Mouse (Mus musculus): ENCODE data around the gene Map1b. TPM values are rescaled to one million over a fixed set of nuclear protein-coding genes. Genes with fewer than 3 reads are reported as not detected.

The Map1b gene
- total RNA-seq, 2 experiments from 2014 or later, result 76.1 to 106 TPM

DNA sequence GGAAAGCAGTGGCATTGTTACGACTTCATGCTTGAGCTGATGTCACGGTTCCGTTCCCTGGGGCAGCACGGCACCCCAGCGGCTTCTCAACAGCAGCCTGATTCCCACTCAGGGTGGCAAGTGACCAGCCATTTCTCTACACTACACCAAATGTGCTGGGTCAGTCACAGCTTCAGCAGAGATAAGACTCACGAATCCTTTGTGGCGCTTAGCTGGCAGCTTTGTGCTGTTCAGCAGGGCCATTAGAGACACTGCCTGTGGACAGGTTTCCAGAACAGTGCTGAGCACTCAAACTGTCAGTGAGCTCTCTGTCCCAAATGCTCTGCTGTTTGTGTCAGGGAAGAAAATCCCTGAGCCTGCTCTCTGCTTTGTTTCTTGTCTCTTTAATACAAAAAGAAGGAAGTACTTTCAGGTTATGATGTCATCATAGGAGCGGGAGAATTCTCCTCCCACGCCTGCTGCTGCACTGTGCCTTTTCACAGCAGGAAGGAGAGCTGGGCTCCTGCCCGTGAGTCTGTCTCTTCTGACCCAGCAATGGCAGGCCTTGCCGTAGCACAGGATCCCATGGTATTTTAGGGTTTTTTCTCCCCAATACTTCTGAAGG, 103.8 kb downstream of the Map1b start:
- DNase-seq (ENCODE audit: low spot score in 2 of 2), result no peak

DNA sequence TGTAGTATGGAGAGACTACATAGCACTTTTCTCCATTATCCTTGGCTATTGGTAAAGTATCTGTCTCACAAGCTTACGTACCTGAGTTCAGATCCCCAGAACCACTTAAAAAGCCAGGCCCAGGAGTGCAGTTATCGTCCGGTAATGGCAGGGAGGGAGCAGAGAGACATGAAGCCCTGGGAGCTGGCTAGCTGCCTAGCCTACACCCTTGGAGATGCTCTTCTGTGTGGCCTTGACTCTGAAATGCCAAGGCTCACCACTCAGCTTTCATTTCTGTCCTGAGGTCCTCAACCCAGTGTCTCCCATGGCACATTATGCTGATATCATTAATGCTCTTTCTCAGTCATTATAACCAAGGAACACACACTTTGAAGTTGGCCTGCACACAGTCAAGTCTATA, 104.6 kb downstream of the Map1b start:
- DNase-seq (ENCODE audit: low spot score in 2 of 2), result no peak

DNA sequence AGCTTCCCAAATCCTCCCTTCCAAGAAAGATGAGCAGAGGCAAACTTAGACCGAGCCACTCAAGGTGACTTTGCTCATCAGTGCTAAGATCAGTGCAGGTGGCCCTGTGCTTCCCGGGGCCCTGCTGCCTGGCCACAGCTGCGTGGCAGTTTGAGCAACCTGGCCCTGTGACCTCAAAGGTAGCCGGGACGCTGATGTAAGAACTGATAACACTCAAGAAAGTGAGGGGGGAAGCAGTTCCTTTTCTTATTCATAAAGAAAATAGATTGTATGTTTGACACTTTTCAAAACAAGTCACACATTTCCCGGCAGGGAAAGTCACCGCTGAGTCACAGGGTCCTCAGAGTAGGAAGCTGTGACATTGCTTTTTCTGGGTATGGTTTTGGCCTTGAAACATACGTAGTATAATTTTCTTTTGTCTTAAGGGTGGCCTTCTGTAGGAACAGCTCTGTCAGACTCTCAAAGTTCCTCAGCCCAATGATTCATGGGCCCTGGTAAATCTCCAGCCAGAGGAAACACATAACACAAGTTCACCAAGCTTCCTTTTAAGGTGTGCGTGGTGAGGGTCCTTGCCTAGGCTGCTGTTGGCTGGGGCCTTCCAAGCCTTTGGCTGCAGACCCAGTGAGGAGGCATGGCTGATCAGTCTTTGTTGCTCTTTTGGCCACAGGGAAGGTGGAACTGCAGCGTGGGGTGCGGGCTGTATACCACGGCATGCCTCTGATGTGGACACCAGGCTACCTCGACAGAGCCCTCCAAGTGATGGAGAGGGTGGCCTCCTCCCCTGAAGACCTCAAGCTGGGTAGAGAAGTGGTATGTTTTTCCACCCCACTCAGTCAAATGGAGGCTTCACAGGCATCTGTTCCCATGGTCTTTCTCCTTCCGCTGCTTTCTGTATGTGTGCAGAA, 105.5 kb downstream of the Map1b start:
- DNase-seq (ENCODE audit: low spot score in 2 of 2), result no peak

DNA sequence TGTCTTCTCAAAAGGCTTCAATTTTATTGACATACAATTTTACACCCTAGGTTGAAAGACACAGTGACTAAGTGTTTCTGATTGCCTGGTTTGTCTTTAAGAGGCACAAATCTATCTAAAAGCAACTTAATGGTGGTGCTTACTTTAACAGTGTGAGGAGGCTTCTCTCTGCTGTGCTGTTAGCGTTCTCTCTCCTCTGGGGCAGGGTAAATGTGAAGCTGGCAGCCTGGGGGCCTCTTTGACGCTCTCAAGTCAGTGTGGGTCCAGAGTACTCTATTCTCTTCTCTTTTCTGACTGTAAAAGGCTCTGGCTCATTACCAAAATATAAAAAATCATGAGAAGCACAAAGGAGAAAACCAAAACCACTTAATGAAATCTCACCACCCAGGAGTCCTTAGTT, 107.1 kb downstream of the Map1b start:
- no peak for DNase-seq (ENCODE audit: low spot score in 2 of 2)

DNA sequence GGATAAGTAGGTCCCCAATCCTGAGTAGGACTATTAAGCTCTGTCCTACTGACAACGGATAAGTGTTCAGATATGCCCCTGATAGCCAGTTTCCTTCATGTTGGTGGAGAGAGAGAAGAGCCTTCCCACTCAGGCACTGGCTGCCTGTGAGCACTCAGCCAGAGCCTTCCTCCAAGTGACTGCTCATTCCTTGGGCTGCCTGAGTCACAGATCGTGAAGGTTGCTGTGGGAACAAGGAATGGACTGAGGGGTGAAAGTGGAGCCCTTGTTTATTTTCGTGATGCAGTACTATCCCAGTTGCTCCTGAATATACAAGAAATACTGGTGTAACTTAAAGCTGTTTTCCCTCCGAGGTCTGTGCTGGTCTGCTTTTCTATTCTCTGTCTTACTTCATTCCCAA, 117.0 kb downstream of the Map1b start:
- DNase-seq (ENCODE audit: low spot score in 2 of 2), result no peak

DNA sequence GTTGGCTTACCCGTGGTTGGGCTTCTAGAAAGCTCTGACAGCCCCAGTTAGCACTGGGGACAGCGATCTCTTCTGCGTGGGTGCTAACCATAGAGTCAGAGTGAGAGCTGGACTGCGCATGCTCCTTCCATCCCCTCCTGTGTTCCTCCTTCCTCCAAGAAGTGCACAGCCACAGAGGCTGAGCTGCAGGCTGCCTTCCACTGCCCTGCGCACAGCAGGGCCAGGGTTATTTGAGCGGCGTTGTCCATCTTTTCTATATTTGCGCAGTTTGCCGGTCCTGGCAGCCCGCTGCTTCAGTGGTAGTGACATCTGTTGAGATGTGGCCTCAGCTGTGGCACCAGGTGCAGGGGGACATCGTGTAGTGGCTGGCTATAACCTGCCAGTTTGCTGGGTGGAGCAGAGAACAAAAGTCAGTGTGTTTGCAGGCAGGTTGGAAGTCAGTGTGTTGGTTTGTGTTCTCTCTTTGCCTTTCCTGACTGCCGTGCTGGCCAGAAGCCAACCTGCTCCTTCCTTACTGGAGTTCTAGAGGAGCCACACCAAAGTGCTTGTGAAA, 118.1 kb downstream of the Map1b start:
- DNase-seq (ENCODE audit: low spot score in 2 of 2), result no peak

DNA sequence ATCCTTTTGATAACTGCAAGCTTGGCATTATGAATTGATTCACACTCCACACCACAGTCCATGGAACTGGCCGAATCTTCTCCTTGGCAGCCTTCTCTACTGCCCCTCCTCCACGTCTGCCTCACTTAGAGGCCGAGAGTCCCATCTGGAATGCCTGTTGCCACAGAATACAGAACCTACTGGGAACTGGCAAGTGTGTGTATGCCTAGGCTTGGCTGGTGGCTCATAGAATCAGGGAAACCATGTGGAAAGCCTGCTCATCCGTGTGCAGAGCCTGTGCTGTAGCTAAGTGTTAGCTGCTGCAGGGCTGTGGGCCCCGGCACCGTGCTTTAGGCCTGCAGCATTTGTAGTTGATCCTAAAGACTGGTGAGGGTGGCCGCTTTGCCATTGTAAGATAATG, 119.1 kb downstream of the Map1b start:
- no peak for DNase-seq (ENCODE audit: low spot score in 2 of 2)

DNA sequence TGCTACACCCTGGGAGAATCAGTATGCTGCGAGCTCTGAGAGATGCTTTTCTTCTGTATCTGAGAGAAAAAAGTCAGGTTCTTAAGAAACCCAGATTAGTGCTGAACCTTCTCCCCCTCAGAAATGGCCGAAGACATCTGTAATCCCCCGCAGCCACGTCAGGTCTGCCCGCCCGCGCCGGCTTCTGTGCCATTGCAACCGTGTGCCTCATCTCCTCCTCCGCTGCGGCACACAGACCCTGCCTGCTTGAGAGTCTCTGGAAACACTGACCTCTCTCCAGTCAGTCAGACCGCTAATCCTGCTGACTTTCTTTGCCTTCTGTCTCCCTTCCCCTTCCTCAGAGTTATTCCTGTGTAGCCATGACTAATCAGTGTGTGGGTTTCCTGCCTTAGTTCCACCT, 120.8 kb downstream of the Map1b start:
- no peak for DNase-seq (ENCODE audit: low spot score in 2 of 2)

DNA sequence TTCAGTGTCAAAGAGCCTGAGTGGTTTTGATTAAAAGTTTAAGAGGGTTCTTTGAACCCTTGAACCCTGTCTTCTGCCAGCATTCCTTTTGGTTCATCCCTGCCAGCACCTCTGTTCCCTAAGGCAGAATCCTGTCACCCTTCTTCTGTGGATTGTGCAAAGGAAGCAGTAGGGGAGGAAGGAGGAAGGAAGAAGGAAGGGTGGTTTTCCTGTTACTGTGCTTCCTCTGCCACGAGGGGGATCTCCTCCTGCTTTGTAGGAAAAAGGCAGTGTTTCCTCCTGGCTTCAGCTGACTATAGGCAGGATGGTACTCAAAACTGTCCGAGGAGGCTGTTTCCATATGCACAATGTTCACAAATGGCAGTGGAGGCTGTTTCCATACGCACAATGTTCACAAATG, 121.6 kb downstream of the Map1b start:
- DNase-seq (ENCODE audit: low spot score in 2 of 2), result no peak

DNA sequence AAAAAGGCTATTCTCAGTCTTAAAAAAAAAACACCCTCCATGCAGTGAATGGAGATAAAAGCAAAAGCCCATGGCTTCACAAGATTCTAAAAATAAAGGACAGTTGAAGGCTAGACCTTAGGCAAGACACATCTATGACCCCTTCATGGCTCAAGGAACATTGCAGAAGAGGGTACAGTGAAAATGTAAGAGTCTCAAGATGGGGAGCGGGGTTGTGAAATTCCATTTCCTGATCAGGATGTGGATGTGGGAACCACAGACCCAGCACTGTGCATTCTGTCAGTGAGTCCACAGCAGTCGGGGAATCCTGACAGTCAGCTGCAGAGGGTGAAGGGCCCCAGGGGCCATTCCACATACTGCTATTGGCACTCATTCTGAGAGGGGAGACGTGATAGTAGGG, 123.2 kb downstream of the Map1b start:
- no peak for DNase-seq (ENCODE audit: low spot score in 2 of 2)

DNA sequence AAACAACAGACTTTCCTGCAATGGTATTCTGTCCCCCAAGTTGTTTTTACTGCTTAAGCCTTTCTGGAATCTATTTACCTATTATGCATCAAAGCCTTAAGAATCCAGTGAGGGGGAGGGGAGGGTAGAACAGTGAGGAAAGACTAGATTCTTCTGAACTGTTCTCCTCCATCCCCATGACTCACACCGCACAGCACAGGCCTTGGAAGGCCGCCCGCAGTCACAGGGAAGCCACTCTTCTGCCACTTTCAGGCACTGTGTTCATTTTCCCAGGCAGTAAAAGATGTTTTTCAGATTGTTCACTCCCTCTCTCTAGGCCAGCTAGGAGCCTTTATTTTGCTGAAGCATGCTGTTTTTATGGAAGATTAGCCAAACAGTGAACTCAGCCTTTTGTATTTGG, 124.9 kb downstream of the Map1b start:
- peak in 1 of 2 experiments; percentile 41 for DNase-seq (ENCODE audit: low spot score in 2 of 2)

DNA sequence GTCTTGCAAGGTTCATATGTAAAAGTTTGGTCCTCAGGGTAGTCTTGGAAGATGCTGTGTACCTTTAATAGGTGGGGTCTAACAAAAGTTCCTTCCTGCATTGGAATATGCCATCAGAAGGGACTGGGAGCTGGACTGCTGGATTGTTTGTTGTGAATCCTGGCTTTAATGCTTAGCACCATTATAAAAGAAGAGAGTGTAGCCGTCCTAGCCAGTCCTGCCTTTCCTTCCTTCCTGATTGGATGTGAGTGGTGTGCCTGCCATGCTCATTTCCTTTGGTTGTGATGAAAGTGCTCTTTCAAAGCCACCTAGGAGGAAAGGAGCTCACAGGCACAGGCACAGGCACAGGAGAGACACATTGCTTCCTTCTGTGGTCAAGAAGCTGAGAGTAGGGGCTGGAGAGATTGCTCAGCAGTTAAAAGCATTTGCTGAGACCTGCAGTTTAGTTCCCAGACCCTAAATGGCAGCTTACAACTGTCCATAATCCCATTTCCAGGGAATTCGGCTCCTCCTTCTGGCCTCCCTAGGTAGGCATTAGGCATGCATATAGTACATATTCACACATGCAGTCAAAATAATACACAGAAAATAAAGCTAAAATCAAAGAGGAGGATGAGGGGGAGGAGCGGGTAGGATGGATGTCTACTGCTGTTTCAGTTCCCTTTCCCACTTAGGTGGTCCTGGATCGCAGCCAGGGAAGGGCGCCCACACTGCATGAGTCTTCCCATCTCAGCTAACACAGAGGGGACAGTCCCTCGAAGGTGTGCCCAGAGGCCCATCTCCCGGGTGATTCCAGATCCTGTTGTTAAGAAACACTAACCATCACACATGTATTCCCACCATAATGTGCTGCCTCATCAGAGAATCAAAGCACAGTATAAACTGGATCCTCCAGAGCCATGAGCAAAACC, 128.2 kb downstream of the Map1b start:
- no peak for DNase-seq (ENCODE audit: low spot score in 2 of 2)

DNA sequence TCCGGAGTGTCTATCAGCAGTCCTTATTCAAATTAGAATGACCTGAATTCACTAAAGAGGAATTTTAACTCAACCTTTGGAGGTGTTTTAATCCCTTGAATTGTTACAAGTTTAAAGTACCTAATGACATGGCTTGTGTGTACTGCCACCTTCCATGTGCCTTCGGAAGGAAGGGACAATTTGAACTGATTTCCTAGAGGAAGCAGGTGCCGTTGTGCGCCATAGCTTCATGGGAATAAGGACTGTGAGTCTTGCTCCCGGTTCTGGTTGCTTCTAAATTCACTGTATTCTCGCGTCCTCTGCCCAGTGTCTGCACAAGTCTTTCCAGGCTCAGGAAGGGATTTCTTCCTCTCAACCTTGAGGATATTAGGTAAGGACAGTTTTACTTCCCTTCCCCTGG, 130.0 kb downstream of the Map1b start:
- no peak for DNase-seq (ENCODE audit: low spot score in 2 of 2)

DNA sequence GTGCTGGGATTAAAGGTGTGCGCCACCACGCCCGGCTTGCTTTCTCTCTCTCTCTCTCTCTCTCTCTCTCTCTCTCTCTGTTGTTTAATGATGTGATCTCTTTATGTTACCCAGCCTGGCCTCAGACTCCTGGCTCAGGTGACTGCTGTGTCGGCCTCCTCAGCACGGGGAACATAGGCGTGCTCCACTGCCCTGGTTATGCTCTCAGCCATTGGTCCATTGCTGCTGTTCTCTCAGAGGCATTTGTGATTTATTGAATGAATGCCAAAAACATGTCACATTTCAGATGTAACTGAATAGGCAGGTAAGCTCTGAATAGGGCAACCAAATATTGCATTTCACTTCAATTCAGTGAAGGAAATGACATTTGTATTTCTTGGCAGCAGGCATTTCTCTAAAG, 130.4 kb downstream of the Map1b start:
- no peak for DNase-seq (ENCODE audit: low spot score in 2 of 2)

DNA sequence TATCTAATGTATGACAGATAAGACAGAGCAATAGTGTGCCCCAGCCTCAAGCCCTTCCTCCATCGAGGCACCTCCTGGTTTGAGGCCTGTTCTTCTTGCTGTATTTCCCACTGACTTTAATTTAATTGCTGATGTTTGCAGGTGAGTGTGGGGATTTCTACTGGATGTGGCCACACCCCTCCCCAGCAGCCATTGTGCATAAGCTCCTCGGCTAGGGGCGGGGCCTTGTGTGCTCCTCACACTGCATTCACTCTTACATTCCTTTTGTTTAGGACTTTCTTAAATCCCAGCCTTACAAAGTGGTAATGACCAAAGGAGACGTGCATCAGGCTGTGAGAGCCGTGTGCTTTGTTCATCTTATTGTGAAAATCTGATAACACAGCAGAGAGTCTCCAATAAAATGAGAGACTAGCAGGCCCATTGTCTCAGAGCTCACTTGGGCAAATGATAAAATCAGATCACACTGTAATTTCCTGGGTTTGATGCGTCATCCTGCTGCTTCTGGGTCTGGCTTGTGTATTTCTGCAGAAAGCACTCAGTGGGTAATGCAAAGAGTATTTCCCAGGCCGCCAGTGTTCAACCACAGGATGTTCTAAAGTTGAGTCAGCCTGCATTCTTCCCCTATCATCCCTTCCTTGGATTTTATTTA, 131.7 kb downstream of the Map1b start:
- DNase-seq (ENCODE audit: low spot score in 2 of 2), result no peak

DNA sequence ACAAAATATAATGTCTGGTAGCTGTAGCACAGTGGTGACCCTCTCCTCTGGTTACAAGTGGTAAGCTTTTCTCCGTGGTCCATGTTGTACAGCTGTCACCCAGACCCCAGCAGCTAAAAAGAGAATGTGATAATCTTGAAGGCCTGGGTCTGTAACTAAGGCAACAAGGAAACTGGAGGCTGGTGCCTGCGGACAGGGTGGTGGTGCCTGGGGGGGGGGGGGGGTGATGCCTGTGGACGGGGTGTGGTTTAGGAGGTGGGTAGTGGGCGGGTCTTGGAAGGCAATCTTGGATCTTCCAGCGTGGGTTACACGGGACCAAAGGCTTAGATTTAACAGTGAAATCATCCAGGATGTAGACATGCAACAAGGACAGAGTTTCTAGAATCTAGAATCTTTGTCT, 134.0 kb downstream of the Map1b start:
- DNase-seq (ENCODE audit: low spot score in 2 of 2), result no peak

DNA sequence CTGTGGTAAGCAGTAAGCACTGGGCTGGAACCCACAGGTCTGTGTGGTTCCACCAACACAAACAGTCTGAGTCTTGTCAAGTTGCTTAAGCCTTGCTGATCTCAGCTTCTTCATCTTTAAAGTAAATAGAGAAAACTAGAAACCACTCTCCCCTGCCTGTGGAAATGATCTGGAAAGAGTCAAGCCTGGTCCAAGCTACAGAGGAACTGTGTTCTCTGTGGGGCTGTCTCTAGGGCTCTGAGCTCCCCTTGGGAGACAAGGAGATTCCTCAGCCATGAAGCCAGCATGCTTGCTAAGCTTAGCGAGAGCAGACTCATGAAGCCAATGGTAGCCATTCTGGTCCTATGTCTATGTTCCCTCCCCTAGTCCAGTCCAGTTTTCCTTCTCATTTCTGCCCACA, 138.1 kb downstream of the Map1b start:
- DNase-seq (ENCODE audit: low spot score in 2 of 2), result no peak

DNA sequence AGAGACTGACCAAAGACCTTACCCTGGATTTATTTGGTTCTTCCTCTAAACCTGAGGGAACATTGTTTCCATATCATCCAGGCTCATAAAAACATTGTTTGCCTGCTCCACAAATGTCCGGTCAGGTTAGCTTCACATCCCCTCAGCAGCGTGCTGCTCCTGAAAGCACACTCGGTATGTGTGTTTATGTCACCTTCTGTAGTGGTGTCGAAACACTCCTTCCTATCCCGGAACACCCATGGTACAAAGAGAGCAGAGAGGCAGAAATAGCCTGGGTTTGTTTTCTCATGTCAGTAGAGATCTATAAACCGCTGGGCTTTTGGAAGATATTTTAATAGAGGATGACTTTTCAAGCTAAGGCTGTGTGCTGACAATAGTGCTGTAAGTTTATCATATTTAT, 139.3 kb downstream of the Map1b start:
- no peak for DNase-seq (ENCODE audit: low spot score in 2 of 2)

DNA sequence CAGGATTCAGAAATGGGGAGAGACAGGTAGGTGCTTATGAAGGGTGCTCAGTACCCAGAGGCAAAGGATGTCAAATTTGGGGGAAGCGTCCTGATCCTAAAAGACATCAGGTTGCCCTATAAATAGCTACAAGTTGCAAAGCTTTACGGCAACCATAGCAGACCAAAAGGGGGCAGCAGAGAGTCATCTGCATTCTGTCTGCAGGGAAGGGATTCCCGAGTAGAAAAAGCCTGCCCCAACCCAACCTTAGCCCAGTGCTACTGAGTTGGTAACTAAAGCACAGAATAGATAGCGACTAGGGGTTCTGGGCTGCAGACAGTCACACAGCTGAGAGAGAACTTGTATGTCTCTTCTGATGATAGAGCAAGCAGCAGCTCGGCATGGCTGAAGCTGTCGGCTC, 140.8 kb downstream of the Map1b start:
- DNase-seq (ENCODE audit: low spot score in 2 of 2), result peak; percentile 37 to 58

DNA sequence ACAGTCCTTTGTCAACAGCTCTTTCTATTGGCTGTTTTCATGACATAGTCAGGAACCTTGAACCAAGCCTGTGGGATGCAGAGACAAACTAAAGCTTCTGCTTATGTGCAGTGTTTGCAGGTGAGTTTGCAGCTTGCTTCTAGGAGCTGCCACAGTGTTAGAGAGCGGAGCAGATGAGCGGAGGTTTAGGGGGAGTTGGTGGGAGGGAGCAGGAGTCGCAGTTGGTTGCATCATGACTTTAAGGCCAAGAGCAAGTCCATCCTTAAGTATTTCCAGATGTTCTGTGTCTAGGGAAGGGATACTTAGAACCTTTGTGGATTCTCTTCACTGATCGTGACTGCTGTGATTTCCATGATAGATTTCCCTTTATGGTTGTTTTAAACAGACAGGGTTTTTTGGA, 142.1 kb downstream of the Map1b start:
- DNase-seq (ENCODE audit: low spot score in 2 of 2), result no peak

DNA sequence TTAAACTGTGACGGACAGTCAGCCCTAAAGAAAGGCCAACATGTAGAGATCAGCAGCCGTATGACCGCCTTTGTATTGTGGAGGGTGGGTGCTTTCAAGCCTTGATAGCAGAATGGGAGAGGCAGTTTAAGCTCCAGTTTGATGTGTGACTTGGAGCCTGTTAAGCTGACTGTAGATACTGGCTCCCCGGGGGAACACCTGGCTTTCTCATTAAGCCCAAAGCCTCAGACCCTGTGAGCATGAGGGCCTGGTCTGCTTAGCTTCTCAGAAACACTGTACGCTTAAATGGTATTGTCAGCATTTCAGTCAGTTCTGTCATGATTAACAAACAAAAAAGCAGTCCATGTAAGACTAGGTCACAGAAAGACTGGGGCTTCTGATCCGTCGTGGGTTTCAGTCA, 142.7 kb downstream of the Map1b start:
- no peak for DNase-seq (ENCODE audit: low spot score in 2 of 2)

All from adrenal gland, postnatal 4 days (tissue).